Mouse (Mus musculus): ENCODE measurements at regions not wholly inside any gene's neighbourhood (a gene's known extent, or its start where the extent isn't known, plus 50 kb on each side); places are given as distances from the start of the nearest gene placed in this dataset.

DNA sequence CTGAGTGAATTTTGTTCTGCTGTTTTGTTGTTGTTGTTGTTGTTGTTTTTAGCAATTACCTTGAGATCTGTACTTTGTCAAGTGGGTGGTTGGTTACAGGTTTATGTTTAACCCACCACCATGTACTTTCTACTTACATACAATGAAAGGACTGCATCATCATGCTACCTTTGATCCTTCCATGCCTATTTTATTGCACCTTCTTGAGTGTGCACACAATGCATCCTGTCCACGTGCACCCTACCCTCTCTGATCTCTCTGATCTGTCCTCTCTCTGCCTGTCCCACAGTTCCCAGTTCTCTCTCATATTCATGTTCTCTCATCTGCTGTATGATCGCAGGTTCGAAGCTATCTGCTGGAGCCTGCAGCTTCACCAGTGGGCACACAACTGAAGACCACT lies 59.9 kb upstream of the Gas1 start:
- no peak for DNase-seq
- intact Hi-C loops (cut with DNase I): no loop called here

GRCm38 (mm10) chr13:60242447-60243109 lies 65.4 kb upstream of the Gas1 start:
- intact Hi-C loops (cut with DNase I): no loop called here
- DNase-seq: peak in 1 of 2 experiments; percentile 31

- intact Hi-C loops (cut with DNase I): no loop called here
- DNase-seq: no peak
Measured at GRCm38 (mm10) chr13:60243110-60243481, 65.9 kb upstream of the Gas1 start.

DNA sequence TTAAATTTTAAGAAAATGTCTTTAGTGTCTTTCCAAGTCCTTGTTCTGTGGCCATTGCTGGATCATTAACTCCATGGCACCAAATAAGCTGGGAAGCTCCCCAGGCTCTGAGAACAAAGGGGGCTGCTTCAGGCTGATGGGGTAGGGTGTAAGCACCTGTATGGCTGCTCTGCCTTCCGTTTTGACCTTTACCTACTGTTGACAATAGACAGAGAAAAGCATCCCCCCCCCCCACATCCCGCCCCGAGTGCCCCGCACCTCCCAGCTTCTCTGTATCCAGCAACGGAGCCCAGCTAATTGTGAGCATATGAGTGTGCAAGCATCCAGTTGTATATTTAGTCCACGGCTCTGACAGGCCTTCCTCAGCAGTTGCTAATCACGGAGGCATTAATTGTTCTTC lies 78.0 kb upstream of the Gas1 start:
- intact Hi-C loops (cut with DNase I): no loop called here
- no peak for DNase-seq

DNA sequence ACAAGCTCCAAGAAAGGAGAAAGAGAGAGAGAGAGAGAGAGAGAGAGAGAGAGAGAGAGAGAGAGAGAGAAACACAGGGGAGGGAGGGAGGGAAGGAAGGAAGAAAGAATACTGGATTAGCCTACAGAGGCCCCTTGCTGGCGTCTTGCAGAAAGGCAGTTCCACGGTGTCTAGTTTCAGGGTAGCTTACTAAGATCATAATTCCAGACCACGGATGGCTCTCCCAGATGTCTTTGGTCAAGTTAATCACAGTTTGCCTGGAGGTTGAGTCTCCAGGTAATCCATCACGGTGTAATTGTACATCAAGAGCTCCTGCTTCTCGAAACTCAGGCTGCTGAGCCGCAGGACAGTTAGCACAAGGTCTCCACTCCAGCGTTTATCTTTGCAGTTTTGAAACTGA lies 78.5 kb upstream of the Gas1 start:
- intact Hi-C loops (cut with DNase I): no loop called here
- no peak for DNase-seq

DNA sequence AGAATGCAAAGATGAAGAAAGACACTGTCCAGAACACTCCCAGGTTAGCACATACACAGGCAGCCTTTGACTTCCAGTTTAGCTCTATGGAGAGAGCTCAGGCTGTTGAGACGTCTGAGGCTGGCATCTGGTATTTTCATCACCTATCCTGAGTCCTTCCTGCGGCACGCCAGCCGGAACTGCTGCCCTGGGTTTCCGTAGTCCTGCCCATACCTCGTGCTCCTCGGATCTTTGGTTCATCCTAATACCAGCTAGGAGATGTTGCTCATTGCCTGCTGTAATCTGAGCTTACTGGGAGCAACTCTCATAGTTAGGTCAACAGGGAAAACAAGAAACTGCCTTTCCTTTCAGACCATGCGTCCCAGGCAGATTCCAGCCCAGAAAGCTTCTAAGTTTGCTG lies 79.8 kb upstream of the Gas1 start:
- DNase-seq: no peak
- intact Hi-C loops (cut with DNase I): no loop called here

DNA sequence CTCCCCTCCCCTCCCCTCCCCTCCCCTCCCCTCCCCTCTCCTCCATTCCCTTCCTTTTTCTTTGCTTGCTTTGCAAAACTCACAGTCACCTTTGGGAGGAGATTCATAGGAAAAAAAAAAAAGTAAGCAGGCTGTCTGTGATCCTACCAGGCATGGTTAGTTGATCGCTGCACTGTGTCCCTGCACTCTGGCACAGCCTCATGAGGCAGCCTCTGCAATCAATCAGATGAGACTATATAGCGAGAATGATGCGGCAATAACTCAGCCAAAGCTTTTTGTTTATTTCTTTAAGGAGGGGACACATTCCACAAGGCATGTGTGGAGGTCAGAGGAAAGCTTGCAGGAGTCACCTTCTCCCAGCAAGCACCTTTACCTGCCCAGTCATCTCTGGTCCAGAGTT lies 80.7 kb upstream of the Gas1 start:
- intact Hi-C loops (cut with DNase I): no loop called here
- DNase-seq: no peak

GRCm38 (mm10) chr13:60262449-60263028 lies 85.4 kb upstream of the Gas1 start:
- intact Hi-C loops (cut with DNase I): no loop called here
- DNase-seq: peak; percentile 42 to 43

DNA sequence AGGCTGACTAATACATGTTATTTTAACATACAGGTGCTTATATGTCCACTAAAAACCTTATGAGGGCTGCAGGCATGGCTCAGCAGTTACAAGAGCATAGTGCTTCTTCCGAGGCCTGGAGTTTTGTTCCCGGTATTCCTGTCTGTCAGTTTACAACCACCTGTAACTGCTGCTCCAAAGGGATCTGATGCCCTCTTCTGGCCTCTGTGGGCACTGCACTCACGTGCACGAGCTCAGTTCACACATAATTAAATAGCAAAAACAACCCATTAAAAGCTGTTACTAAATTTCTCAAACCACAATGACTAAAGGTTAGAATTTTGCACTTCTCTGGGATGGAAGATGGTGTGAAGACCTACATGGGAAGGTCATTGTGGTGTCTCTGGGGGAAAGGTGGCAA lies 87.3 kb upstream of the Gas1 start:
- DNase-seq: no peak
- intact Hi-C loops (cut with DNase I): no loop called here

- intact Hi-C loops (cut with DNase I): no loop called here
- peak; percentile 56 to 65 for DNase-seq
Measured at GRCm38 (mm10) chr13:60267557-60267956, 90.4 kb upstream of the Gas1 start.

GRCm38 (mm10) chr13:60268256-60268655 lies 91.1 kb upstream of the Gas1 start:
- intact Hi-C loops (cut with DNase I): no loop called here
- no peak for DNase-seq

- intact Hi-C loops (cut with DNase I): no loop called here
- no peak for DNase-seq
Measured at GRCm38 (mm10) chr13:60269406-60269841, 92.3 kb upstream of the Gas1 start.

DNA sequence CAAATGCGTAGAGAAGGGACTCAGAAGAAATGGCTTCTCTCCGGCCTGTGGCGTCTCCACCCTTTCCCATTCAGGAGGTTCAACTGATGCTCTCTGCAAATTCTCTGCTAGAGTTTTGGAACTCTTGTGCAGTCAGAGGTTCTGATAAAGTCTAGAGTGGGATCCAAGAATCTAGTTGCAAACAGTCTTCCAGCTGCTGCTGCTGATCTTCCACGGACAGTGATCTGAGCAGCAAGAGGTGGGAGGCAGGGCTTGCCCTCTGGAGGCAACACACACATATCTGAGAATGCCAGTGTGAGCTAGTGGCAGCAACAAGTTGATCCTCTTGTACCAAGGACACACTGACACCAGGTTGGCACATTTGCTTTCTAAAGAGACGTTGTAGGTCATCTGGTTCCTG lies 93.4 kb upstream of the Gas1 start:
- DNase-seq: no peak
- intact Hi-C loops (cut with DNase I): no loop called here

DNA sequence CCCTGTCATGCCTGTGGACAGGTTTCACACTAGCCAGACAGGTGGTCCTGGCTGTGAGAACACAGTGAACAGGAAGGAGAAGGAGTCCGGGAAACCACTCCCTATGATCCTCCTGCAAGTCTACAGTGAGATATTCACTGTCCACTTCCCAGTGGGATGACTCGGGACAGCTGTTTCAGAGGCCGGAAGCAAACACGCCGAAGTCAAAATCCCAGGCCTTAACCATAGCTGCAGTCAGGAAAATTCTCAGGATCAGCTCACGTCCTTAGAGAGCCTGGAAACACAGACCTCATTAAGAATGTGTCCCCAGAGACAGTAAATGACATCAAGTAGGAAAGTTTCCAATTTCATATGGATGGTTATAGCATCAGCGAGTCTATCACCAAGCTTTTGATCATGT lies 96.2 kb upstream of the Gas1 start:
- DNase-seq: peak; percentile 42 to 54
- intact Hi-C loops (cut with DNase I): no loop called here

- no peak for DNase-seq
Measured at GRCm38 (mm10) chr13:60282543-60283251, 105.5 kb upstream of the Gas1 start.

GRCm38 (mm10) chr13:60286525-60287224 lies 109.5 kb upstream of the Gas1 start:
- DNase-seq: peak; percentile 49 to 50
- intact Hi-C loops (cut with DNase I): no loop called here

More at GRCm38 (mm10) chr13:60282543-60283251, 105.5 kb upstream of the Gas1 start:
- intact Hi-C loops (cut with DNase I): no loop called here

DNA sequence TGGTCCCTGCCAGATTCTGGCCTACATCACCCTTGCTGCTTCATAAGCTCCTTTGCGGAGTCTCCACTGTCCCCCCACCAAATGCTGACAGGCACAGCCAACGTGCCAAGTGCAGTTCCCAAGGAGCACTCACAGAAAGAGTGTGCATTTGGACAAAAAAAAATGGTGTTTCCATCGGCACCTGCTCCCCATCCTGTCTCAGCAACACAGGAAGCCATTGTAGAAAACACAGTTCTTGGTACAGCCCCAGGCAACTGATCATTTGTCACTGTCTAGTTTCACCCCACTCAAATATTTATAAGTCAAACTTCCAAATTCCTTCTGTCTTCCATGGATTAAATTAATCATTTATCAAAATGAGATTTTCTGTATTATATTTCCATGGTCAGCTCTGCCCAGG lies 112.5 kb upstream of the Gas1 start:
- no peak for DNase-seq
- intact Hi-C loops (cut with DNase I): loop anchor here (10.0 kb wide), 1 partner anchor 135 kb away; no protein-coding TSS in a partner anchor

GRCm38 (mm10) chr13:60290820-60291219 lies 113.7 kb upstream of the Gas1 start:
- no peak for DNase-seq
- intact Hi-C loops (cut with DNase I): loop anchor here (10.0 kb wide), 1 partner anchor 134 kb away; no protein-coding TSS in a partner anchor

- DNase-seq: no peak
- intact Hi-C loops (cut with DNase I): loop anchor here (10.0 kb wide), 1 partner anchor 133 kb away; no protein-coding TSS in a partner anchor
Measured at GRCm38 (mm10) chr13:60291344-60291743, 114.2 kb upstream of the Gas1 start.

DNA sequence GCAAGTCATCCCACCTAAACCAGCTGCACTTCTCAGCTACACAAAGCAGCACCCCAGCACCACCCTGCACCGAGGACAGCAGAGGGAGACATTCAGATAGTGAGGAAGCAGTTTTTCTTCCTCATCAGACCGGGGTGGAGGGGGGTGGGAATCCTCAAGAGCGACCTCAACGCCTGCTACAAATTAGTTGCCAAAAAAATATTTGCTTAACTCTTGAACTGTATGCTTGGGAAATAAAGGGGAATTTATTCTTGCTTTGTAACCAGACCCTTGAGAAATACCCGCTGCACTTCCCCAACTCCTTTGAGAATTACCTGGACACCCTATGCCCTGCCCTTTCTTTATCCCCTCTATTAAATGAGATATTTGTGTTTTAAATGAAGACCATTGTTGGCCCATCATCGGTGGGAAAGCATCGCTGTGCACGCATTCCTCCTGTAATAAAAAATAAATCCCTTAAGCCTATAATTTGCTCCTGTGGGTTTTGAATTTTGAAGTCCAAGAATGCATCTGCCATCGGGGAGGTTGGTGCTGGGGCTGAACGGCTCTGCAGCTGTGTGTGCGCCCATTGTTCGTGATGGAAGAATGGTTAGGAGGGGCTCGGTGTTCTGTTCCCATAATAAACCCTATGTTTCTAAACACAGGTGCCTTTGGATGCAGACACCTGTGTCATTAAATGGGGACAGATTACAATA lies 119.2 kb upstream of the Gas1 start:
- DNase-seq: no peak
- intact Hi-C loops (cut with DNase I): loop anchor here (10.0 kb wide), 1 partner anchor 128 kb away; no protein-coding TSS in a partner anchor

- intact Hi-C loops (cut with DNase I): loop anchor here (10.0 kb wide), 1 partner anchor 128 kb away; no protein-coding TSS in a partner anchor
Measured at GRCm38 (mm10) chr13:60296896-60297275, 119.7 kb upstream of the Gas1 start.

More at GRCm38 (mm10) chr13:60296896-60297275, 119.7 kb upstream of the Gas1 start:
- DNase-seq: no peak
